Mouse (Mus musculus): ENCODE measurements at regions not wholly inside any gene's neighbourhood (a gene's known extent, or its start where the extent isn't known, plus 50 kb on each side); places are given as distances from the start of the nearest gene placed in this dataset.

GRCm38 (mm10) chr1:163158491-163158890, 73.0 kb upstream of the Mroh9 start:
- TF ChIP-seq NRF1 (IDR thresholded peaks at IDR 0.05; ENCODE audit: low read depth, low read length) (no peak), CTCF (conservative IDR thresholded peaks at IDR 0.05 in 1 of 2, IDR thresholded peaks at IDR 0.05 in 1 of 2; ENCODE audit: low read depth in 2 of 2, low read length in 2 of 2) (no peak), POLR2AphosphoS2 (IDR thresholded peaks at IDR 0.05; ENCODE audit: low read depth, low read length) (no peak), ZKSCAN1 (IDR thresholded peaks at IDR 0.05; ENCODE audit: borderline replicate concordance, low read depth, low read length) (no peak), MAFK (IDR thresholded peaks at IDR 0.05; ENCODE audit: insufficient replicate concordance, low read length) (no peak), E2F4 (IDR thresholded peaks at IDR 0.05; ENCODE audit: insufficient replicate concordance, low read depth, low read length) (no peak), MAX (IDR thresholded peaks at IDR 0.05; ENCODE audit: low read length) (no peak), PAX5 (IDR thresholded peaks at IDR 0.05; ENCODE audit: low read length) (no peak), POLR2A (IDR thresholded peaks at IDR 0.05; ENCODE audit: low read depth, low read length) (no peak)
